Mouse (Mus musculus): ENCODE data around the gene Dnajb12.
A peak's percentile ranks its signal among the peaks of the same experiment; 100 is the strongest.

Dnajb12 gene

GRCm38 (mm10) chr10:59938662-59939061 is 59.3 kb downstream of the Dnajb12 start:
- H3K36me3 ChIP-seq (ENCODE audit: insufficient read depth, low read length), result no peaks in the 10 kb centered on the region
- H3K27me3 ChIP-seq (ENCODE audit: insufficient read depth, low read length), result peaks cover 29% of the 10 kb centered on the region
- peaks cover 49% of the 10 kb centered on the region for H3K4me1 ChIP-seq (replicated peaks; ENCODE audit: low read depth, low read length)
- H3K9me3 ChIP-seq (ENCODE audit: low read length), result no peaks in the 10 kb centered on the region
- TF ChIP-seq CTCF (conservative IDR thresholded peaks at IDR 0.05; ENCODE audit: low read length), result no peak
- no peak for TF ChIP-seq NANOG (IDR thresholded peaks at IDR 0.05; ENCODE audit: borderline replicate concordance, low read length)
- TF ChIP-seq POU5F1 (IDR thresholded peaks at IDR 0.05; ENCODE audit: borderline replicate concordance, low read length), result no peak
- H3K4me3 ChIP-seq (replicated peaks; ENCODE audit: low read length), result no peak overlapping the region

- no peaks in the 10 kb centered on the region for H3K9me3 ChIP-seq (ENCODE audit: low read length)
- H3K27me3 ChIP-seq (ENCODE audit: insufficient read depth, low read length), result peaks cover 32% of the 10 kb centered on the region
- H3K36me3 ChIP-seq (ENCODE audit: insufficient read depth, low read length), result no peaks in the 10 kb centered on the region
- no peak overlapping the region for H3K4me3 ChIP-seq (replicated peaks; ENCODE audit: low read length)
- TF ChIP-seq CTCF (conservative IDR thresholded peaks at IDR 0.05; ENCODE audit: low read length), result no peak
- peaks cover 50% of the 10 kb centered on the region for H3K4me1 ChIP-seq (replicated peaks; ENCODE audit: low read depth, low read length)
These were observed 59.7 kb downstream of the Dnajb12 start for GRCm38 (mm10) chr10:59939081-59939480.

GRCm38 (mm10) chr10:59942281-59942846 is 63.0 kb downstream of the Dnajb12 start:
- Histone ChIP-seq H3K36me3 (ENCODE audit: insufficient read depth, low read length) (no peaks in the 10 kb centered on the region), H3K4me1 (replicated peaks; ENCODE audit: low read depth, low read length) (peaks cover 36% of the 10 kb centered on the region), H3K27me3 (ENCODE audit: insufficient read depth, low read length) (peaks cover 45% of the 10 kb centered on the region), H3K4me3 (replicated peaks; ENCODE audit: low read length) (peak overlapping the region; percentile 63), H3K9me3 (ENCODE audit: low read length) (no peaks in the 10 kb centered on the region)
- TF ChIP-seq CTCF (conservative IDR thresholded peaks at IDR 0.05; ENCODE audit: low read length) (no peak), POU5F1 (IDR thresholded peaks at IDR 0.05; ENCODE audit: borderline replicate concordance, low read length) (no peak), NANOG (IDR thresholded peaks at IDR 0.05; ENCODE audit: borderline replicate concordance, low read length) (no peak)

GRCm38 (mm10) chr10:59942847-59943420 is 63.6 kb downstream of the Dnajb12 start:
- no peaks in the 10 kb centered on the region for H3K36me3 ChIP-seq (ENCODE audit: insufficient read depth, low read length)
- H3K9me3 ChIP-seq (ENCODE audit: low read length), result no peaks in the 10 kb centered on the region
- peaks cover 51% of the 10 kb centered on the region for H3K27me3 ChIP-seq (ENCODE audit: insufficient read depth, low read length)
- peak overlapping the region; percentile 63 for H3K4me3 ChIP-seq (replicated peaks; ENCODE audit: low read length)
- peaks cover 41% of the 10 kb centered on the region for H3K4me1 ChIP-seq (replicated peaks; ENCODE audit: low read depth, low read length)
- TF ChIP-seq NANOG (IDR thresholded peaks at IDR 0.05; ENCODE audit: borderline replicate concordance, low read length) (no peak), POU5F1 (IDR thresholded peaks at IDR 0.05; ENCODE audit: borderline replicate concordance, low read length) (no peak), CTCF (conservative IDR thresholded peaks at IDR 0.05; ENCODE audit: low read length) (no peak)

GRCm38 (mm10) chr10:59943421-59943989 is 64.1 kb downstream of the Dnajb12 start:
- TF ChIP-seq NANOG (IDR thresholded peaks at IDR 0.05; ENCODE audit: borderline replicate concordance, low read length) (no peak), POU5F1 (IDR thresholded peaks at IDR 0.05; ENCODE audit: borderline replicate concordance, low read length) (no peak), CTCF (conservative IDR thresholded peaks at IDR 0.05; ENCODE audit: low read length) (no peak)
- Histone ChIP-seq H3K4me1 (replicated peaks; ENCODE audit: low read depth, low read length) (peaks cover 47% of the 10 kb centered on the region), H3K9me3 (ENCODE audit: low read length) (no peaks in the 10 kb centered on the region), H3K4me3 (replicated peaks; ENCODE audit: low read length) (peak overlapping the region; percentile 63), H3K27me3 (ENCODE audit: insufficient read depth, low read length) (peaks cover 56% of the 10 kb centered on the region), H3K36me3 (ENCODE audit: insufficient read depth, low read length) (no peaks in the 10 kb centered on the region)

- Histone ChIP-seq H3K27me3 (ENCODE audit: insufficient read depth, low read length) (peaks cover 70% of the 10 kb centered on the region), H3K36me3 (ENCODE audit: insufficient read depth, low read length) (peaks cover 16% of the 10 kb centered on the region), H3K4me1 (replicated peaks; ENCODE audit: low read depth, low read length) (peaks cover 61% of the 10 kb centered on the region), H3K4me3 (replicated peaks; ENCODE audit: low read length) (no peak overlapping the region), H3K9me3 (ENCODE audit: low read length) (no peaks in the 10 kb centered on the region)
- no peak for TF ChIP-seq NANOG (IDR thresholded peaks at IDR 0.05; ENCODE audit: borderline replicate concordance, low read length)
- TF ChIP-seq POU5F1 (IDR thresholded peaks at IDR 0.05; ENCODE audit: borderline replicate concordance, low read length), result no peak
- no peak for TF ChIP-seq CTCF (conservative IDR thresholded peaks at IDR 0.05; ENCODE audit: low read length)
These were observed 66.1 kb downstream of the Dnajb12 start for GRCm38 (mm10) chr10:59945416-59945815.

GRCm38 (mm10) chr10:59946362-59946761 is 67.0 kb downstream of the Dnajb12 start:
- peaks cover 21% of the 10 kb centered on the region for H3K36me3 ChIP-seq (ENCODE audit: insufficient read depth, low read length)
- H3K4me1 ChIP-seq (replicated peaks; ENCODE audit: low read depth, low read length), result peaks cover 64% of the 10 kb centered on the region
- peaks cover 76% of the 10 kb centered on the region for H3K27me3 ChIP-seq (ENCODE audit: insufficient read depth, low read length)
- H3K4me3 ChIP-seq (replicated peaks; ENCODE audit: low read length), result no peak overlapping the region
- H3K9me3 ChIP-seq (ENCODE audit: low read length), result no peaks in the 10 kb centered on the region
- no peak for TF ChIP-seq CTCF (conservative IDR thresholded peaks at IDR 0.05; ENCODE audit: low read length)
- no peak for TF ChIP-seq NANOG (IDR thresholded peaks at IDR 0.05; ENCODE audit: borderline replicate concordance, low read length)
- no peak for TF ChIP-seq POU5F1 (IDR thresholded peaks at IDR 0.05; ENCODE audit: borderline replicate concordance, low read length)

GRCm38 (mm10) chr10:59947296-59948073 is 68.1 kb downstream of the Dnajb12 start:
- peaks cover 21% of the 10 kb centered on the region for H3K36me3 ChIP-seq (ENCODE audit: insufficient read depth, low read length)
- TF ChIP-seq CTCF (conservative IDR thresholded peaks at IDR 0.05; ENCODE audit: low read length), result no peak
- TF ChIP-seq NANOG (IDR thresholded peaks at IDR 0.05; ENCODE audit: borderline replicate concordance, low read length), result no peak
- no peak for TF ChIP-seq POU5F1 (IDR thresholded peaks at IDR 0.05; ENCODE audit: borderline replicate concordance, low read length)
- no peak overlapping the region for H3K4me3 ChIP-seq (replicated peaks; ENCODE audit: low read length)
- H3K27me3 ChIP-seq (ENCODE audit: insufficient read depth, low read length), result peaks cover 74% of the 10 kb centered on the region
- no peaks in the 10 kb centered on the region for H3K9me3 ChIP-seq (ENCODE audit: low read length)
- H3K4me1 ChIP-seq (replicated peaks; ENCODE audit: low read depth, low read length), result peaks cover 61% of the 10 kb centered on the region
